Mouse (Mus musculus) spleen, postnatal 10 days (tissue): ENCODE results near the gene Ube2dnl1.

Experiments
- DNase-seq, 2 experiments: peaks; one replicate each; pipeline ENCODE4 v3.0.0; 2021 to 2022; ENCODE audit warnings: low spot score in 2 of 2

Gene Ube2dnl1

DNA sequence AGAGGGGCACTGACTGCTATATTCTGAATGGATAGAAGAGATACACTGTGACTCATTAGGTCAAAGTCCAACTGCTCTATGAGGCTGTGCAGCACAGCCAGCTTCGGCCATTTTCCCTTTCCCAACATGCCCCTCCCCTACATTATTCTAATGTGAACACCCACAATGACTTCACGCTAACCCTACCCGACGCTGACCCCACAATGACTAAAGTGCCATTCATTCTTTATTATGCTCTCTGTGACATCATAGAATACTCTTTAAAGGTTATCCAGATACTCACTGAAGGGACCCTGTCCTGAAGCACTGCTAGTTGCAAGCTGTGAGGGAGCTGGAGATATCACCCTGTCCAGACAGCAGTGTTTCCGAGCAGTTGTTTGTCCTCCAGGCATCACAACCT is at the start of gene Ube2dnl1:
TSS of gene Ube2dnl1 (plus strand) at position 301 of the 400 bp plus-strand sequence.
- no peak for DNase-seq

DNA sequence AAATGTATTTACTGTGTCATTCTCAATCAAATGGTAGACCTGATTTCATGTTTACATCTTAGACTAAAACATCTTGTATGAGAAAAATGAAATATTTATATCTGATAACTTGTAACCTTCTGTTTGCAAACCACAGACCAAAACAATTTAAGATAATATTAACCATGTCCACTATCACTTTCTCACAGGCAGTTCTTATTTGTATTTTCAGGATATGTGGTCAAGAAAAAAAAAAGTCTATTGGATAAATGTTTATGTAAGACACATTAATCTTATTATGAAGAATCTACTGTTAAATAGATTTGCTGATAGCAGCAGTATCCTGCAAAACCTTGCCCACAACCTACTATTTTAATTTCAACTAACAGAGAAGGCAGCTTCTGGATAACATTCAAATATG is 9.3 kb upstream of the Ube2dnl1 start:
- DNase-seq: no peak

DNA sequence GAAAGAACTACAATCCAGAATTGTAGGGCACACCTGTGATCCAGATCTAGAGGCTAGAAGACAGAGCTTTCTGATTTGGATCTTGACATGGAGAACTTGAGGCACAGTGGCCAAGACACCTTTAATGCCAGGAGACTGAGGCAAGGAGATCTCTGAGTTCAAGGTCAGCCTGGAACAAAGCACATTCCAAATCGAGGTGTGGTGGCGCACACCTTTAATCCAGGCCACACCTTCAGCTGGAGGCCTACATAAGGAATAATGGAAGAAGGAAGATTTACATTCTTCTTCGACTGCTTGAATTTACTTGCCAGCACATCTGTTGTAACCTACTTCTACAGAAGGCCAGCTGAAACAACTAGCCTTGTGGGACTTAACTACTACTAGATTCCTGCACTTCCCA is 7.3 kb upstream of the Ube2dnl1 start:
- no peak for DNase-seq

DNA sequence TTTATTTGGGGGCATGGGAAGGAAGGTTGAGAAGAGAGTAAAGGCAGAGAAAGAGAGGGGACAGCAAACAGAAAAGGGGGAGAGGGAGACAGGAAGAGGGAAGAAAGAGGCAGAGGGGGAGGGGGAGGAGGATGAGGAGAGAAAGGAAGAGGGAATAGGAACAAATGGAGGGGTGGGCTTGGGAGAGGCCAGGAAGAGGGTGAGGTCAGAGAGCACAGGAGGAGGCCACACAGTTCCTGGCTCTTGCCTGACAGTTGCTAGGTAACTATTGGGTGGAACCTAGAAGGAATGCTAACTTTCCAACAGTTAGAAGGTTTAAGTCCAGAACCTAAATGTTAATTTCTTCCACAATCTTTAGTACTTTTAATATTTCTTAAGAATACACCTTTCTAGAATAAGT is 1.4 kb upstream of the Ube2dnl1 start:
- no peak for DNase-seq

DNA sequence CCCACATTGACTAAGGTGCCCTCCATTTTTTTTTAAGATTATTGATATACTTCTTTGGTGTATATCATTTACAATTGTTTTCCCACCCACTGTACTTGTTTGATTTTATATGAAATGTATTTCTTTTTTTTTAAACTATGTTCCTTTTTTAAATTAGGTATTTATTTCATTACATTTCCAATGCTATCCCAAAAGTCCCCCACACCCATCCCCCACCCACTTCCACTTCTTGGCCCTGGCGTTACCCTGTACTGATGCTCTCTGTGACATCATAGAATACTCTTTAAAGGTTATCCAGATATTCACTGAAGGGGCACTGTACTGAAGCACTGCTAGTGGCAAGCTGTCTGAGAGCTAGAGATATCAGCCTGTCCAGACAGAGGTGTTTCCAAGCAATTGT is 2.5 kb downstream of the Ube2dnl1 start, which contains the start of gene Ube2dnl2:
TSS of gene Ube2dnl2 (plus strand) at position 301 of the 400 bp plus-strand sequence.
- no peak for DNase-seq

DNA sequence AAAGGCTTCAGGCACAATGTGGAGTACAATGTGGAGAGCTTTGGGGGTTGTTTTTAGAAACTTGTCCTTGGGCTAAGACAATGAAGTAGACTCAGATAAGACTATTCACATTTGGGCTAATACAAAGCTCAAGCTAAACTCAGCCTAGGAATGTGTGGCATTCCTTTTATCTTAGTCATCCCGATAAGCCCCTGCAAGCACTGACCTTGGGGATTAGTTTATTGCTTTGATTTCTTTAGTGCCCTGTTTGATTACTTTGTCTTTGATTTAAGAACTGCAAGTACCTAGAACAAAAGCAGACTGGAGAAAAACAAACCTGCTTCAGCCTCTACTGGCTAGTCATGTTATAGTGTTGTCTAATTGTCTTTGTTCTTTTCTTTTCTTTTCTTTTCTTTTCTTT is 50.3 kb downstream of the Ube2dnl1 start:
- DNase-seq: no peak
